In genomic region chr11:77851483-77852010, GRCm38 (mm10) we compare ENCODE assay signal across 12 mouse cellular contexts. TPM values are rescaled to one million over a fixed set of nuclear protein-coding genes. Genes with fewer than 3 reads are reported as not detected.
DNase-seq lines count a peak whose midpoint lies in the region; ATAC-seq and TF ChIP-seq lines count a peak whose summit lies in the region.
"Had no signal": no experiment of that assay in that cellular context is flagged by ENCODE, and none has a peak within 500 bp of the region (broad histone marks: within the 10 kb centered on the region; RNA-seq: fewer than 3 reads in every experiment).

No protein-coding gene starts in this region.

- peaks cover 61% of the 10 kb centered on the region for H3K36me3 ChIP-seq in forebrain, embryonic 13.5 days (ENCODE audit: poor library complexity, severe bottlenecking)
- peaks cover 21% of the 10 kb centered on the region for H3K36me3 ChIP-seq in hindbrain, embryonic 15.5 days
- H3K36me3 ChIP-seq in midbrain, postnatal 0 days (ENCODE audit: insufficient read depth, low read length): peaks cover 39% of the 10 kb centered on the region
- peaks cover 12% of the 10 kb centered on the region for H3K36me3 ChIP-seq in kidney, adult 2 months (ENCODE audit: control insufficient read depth, insufficient read depth, low read length)

- intact Hi-C loops in heart, postnatal 36 days (cut with DNase I): no loop called here

- TF ChIP-seq POLR2A in kidney, adult 2 months (IDR thresholded peaks at IDR 0.05; ENCODE audit: low read depth, low read length): no peak

- peak; percentile 46 to 47 for DNase-seq in cerebellum, postnatal 14 days
- no peak for DNase-seq in cerebellum, adult 9-10 months
- DNase-seq in midbrain, postnatal 0 days (ENCODE audit: low spot score): no peak
- no peak for DNase-seq in heart, postnatal 36 days
- DNase-seq in layer of hippocampus, adult 18-20 months (ENCODE audit: low spot score in 2 of 2): no peak
- DNase-seq in kidney, adult 2 months: no peak
- DNase-seq: gastrocnemius, postnatal 25 days; thymus, postnatal 4 days had no signal

- peak overlapping the region; percentile 51; the same call in 1 of the 2 replicates for H3K9ac ChIP-seq in forebrain, embryonic 13.5 days
- peak overlapping the region; percentile 14; the same call in 1 of the 2 replicates for H3K9ac ChIP-seq in hindbrain, embryonic 15.5 days
- 0 out of 2 replicates have a peak overlapping the region, but pooled peaks have one; percentile 1 for H3K9ac ChIP-seq in midbrain, postnatal 0 days (replicated peaks; ENCODE audit: low read length, poor library complexity, severe bottlenecking)
- H3K9ac ChIP-seq: heart, embryonic 12.5 days; liver, embryonic 15.5 days had no signal

- 58% methylated on average over 6 of the region's 6 CpGs for WGBS in forebrain, embryonic 13.5 days
- 41% methylated on average over 6 of the region's 6 CpGs for WGBS in hindbrain, embryonic 15.5 days
- 49% methylated on average over 6 of the region's 6 CpGs for WGBS in midbrain, postnatal 0 days
- 79% methylated on average over 6 of the region's 6 CpGs for WGBS in kidney, adult 2 months

- 0 out of 2 replicates have a peak, but pooled peaks cover 2% of the 10 kb centered on the region for H3K27me3 ChIP-seq in forebrain, embryonic 13.5 days
- H3K27me3 ChIP-seq in hindbrain, embryonic 15.5 days: no peaks in the 10 kb centered on the region
- no peaks in the 10 kb centered on the region for H3K27me3 ChIP-seq in midbrain, postnatal 0 days (ENCODE audit: insufficient read depth, low read length)
- H3K27me3 ChIP-seq in kidney, adult 2 months (replicated peaks; ENCODE audit: control insufficient read depth, insufficient read depth, low read length): no peaks in the 10 kb centered on the region
- H3K27me3 ChIP-seq: heart, embryonic 12.5 days; liver, embryonic 15.5 days had no signal

- H3K9me3 ChIP-seq in forebrain, embryonic 13.5 days (replicated peaks): no peaks in the 10 kb centered on the region
- H3K9me3 ChIP-seq in hindbrain, embryonic 15.5 days: no peaks in the 10 kb centered on the region
- H3K9me3 ChIP-seq in midbrain, postnatal 0 days (ENCODE audit: low read length): no peaks in the 10 kb centered on the region
- H3K9me3 ChIP-seq: heart, embryonic 12.5 days; liver, embryonic 15.5 days had no signal

- H3K4me1 ChIP-seq in forebrain, embryonic 13.5 days: peaks cover 76% of the 10 kb centered on the region
- H3K4me1 ChIP-seq in hindbrain, embryonic 15.5 days (replicated peaks): peaks cover 81% of the 10 kb centered on the region
- H3K4me1 ChIP-seq in midbrain, postnatal 0 days (ENCODE audit: insufficient read depth, low read length): peaks cover 26% of the 10 kb centered on the region; the same call in 1 of the 2 replicates
- 0 out of 2 replicates have a peak, but pooled peaks cover 5% of the 10 kb centered on the region for H3K4me1 ChIP-seq in kidney, adult 2 months (ENCODE audit: control insufficient read depth, insufficient read depth, low read length)

- TF ChIP-seq CTCF in midbrain, postnatal 0 days (IDR thresholded peaks at IDR 0.05): no peak
- no peak for TF ChIP-seq CTCF in kidney, adult 2 months (conservative IDR thresholded peaks at IDR 0.05; ENCODE audit: insufficient read depth, insufficient read length, low read depth, low read length)

- peak overlapping the region; percentile 46 for H3K4me2 ChIP-seq in forebrain, embryonic 13.5 days
- H3K4me2 ChIP-seq in hindbrain, embryonic 15.5 days: peak overlapping the region; percentile 26
- no peak overlapping the region for H3K4me2 ChIP-seq in midbrain, postnatal 0 days (ENCODE audit: low read depth, low read length, poor library complexity, severe bottlenecking)
- H3K4me2 ChIP-seq: heart, embryonic 12.5 days; liver, embryonic 15.5 days had no signal

- H3K4me3 ChIP-seq in forebrain, embryonic 13.5 days: no peak overlapping the region
- H3K4me3 ChIP-seq in hindbrain, embryonic 15.5 days: no peak overlapping the region
- no peak overlapping the region for H3K4me3 ChIP-seq in midbrain, postnatal 0 days (ENCODE audit: low read depth, low read length)
- H3K4me3 ChIP-seq in kidney, adult 2 months (ENCODE audit: insufficient read depth, low read depth, low read length): no peak overlapping the region
- H3K4me3 ChIP-seq: heart, embryonic 12.5 days; liver, embryonic 15.5 days had no signal

- 0 out of 2 replicates have a peak, but pooled peaks have one; percentile 0 for ATAC-seq in forebrain, embryonic 13.5 days
- peak; percentile 10; the same call in 1 of the 2 replicates for ATAC-seq in hindbrain, embryonic 15.5 days (ENCODE audit: low FRiP score, low read depth)
- ATAC-seq in midbrain, postnatal 0 days (ENCODE audit: low FRiP score): 0 out of 2 replicates have a peak, but pooled peaks have one; percentile 0

- H3K27ac ChIP-seq in forebrain, embryonic 13.5 days: peak overlapping the region; percentile 94
- peak overlapping the region; percentile 89 for H3K27ac ChIP-seq in hindbrain, embryonic 15.5 days (replicated peaks)
- peak overlapping the region; percentile 84 for H3K27ac ChIP-seq in midbrain, postnatal 0 days (ENCODE audit: low read depth, low read length)
- no peak overlapping the region for H3K27ac ChIP-seq in kidney, adult 2 months (ENCODE audit: insufficient read depth, low read depth, low read length)
- H3K27ac ChIP-seq: liver, embryonic 15.5 days had no signal

RNA-seq across cellular contexts. Expression of gene Pipox, which starts 42.3 kb away (rescaled TPM):
- 12.7 and 15.1 TPM in 2 replicates for polyA plus RNA-seq in forebrain, embryonic 13.5 days (2015; fragmentation: Nextera tagmentation; extraction: Ambion mirVana)
- 5.1 and 5.6 TPM in 2 replicates for polyA plus RNA-seq in hindbrain, embryonic 15.5 days (2015; fragmentation: Nextera tagmentation; extraction: Ambion mirVana)
- total RNA-seq in midbrain, postnatal 0 days (2014; rRNA removed): 3.4 and 3.6 TPM in 2 replicates
- polyA plus RNA-seq in midbrain, postnatal 0 days (2015; fragmentation: Nextera tagmentation; extraction: Ambion mirVana): 3.8 and 5.1 TPM in 2 replicates
- under 1 TPM; 0.53 to 0.89 TPM for total RNA-seq in heart, postnatal 36 days (2021)
- total RNA-seq in layer of hippocampus, adult 18-20 months (2021): 1 to 10 TPM; 1.5 to 2.2 TPM
- 239 and 257 TPM in 2 replicates for polyA plus RNA-seq in kidney, adult 2 months (2012; rRNA removed)

Comparison
In these comparisons a context has a peak if more than half of its experiments do, and no peak if none do; other contexts are left out.
1. DNase-seq: peak in cerebellum, postnatal 14 days (2 of 2); none in cerebellum, adult 9-10 months (single experiment), midbrain, postnatal 0 days (single experiment), heart, postnatal 36 days (0 of 2), layer of hippocampus, adult 18-20 months (0 of 2) and kidney, adult 2 months (single experiment).
2. H3K9ac ChIP-seq: peak in every context shown above with its lines; median percentile 51 in forebrain, embryonic 13.5 days; 14 in hindbrain, embryonic 15.5 days; 1 in midbrain, postnatal 0 days.
3. RNA of gene Pipox, which starts 42.3 kb away (polyA plus RNA-seq): 239 to 257 TPM in kidney, adult 2 months; 12.7 to 15.1 TPM in forebrain, embryonic 13.5 days, 3.8 to 5.1 TPM in midbrain, postnatal 0 days and 5.1 to 5.6 TPM in hindbrain, embryonic 15.5 days; every median in the first group is over 10 times any median in the second.
4. Peak in every context shown above with its lines, with median percentiles within 50 percentile points of each other: ATAC-seq.